Mouse (Mus musculus): ENCODE measurements around the gene Ccdc24. TPM values are rescaled to one million over a fixed set of nuclear protein-coding genes. Genes with fewer than 3 reads are reported as not detected.

The Ccdc24 gene
- polyA plus RNA-seq, 1 experiment from 2014 or later, result 3.3 TPM

DNA sequence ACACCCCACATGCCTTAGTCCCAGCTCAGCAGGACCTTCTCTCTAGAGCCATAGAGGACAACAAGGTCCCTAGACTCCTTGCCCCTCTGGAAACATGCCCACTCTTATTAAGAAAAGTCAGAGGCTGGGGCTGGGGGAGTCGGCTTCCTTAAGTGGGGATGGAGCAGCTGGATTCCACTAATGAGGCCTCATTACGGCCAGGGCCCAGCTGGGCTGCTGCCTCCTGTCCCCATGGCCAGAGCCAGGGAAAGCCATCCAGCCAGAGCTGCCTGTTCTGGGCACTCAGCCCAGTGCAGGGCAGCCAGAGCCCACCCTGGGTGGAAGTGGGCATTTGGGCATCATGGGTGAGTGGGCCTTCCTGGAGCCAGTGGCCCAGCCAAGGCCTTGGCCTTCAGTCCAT lies 25.3 kb downstream of the Ccdc24 start:
- Histone ChIP-seq H3K4me1 (ENCODE audit: control insufficient read depth, insufficient read depth, low read length) (no peaks in the 10 kb centered on the region), H3K27ac (replicated peaks; ENCODE audit: low read depth, low read length) (no peak overlapping the region), H3K9me3 (ENCODE audit: control insufficient read depth, low read length) (no peaks in the 10 kb centered on the region), H3K4me2 (ENCODE audit: low read depth, low read length) (no peak overlapping the region), H3K36me3 (ENCODE audit: control insufficient read depth, insufficient read depth, low read length) (no peaks in the 10 kb centered on the region), H3K4me3 (ENCODE audit: low read depth, low read length) (no peak overlapping the region), H3K27me3 (replicated peaks; ENCODE audit: control insufficient read depth, insufficient read depth, low read length) (no peaks in the 10 kb centered on the region), H3K9ac (ENCODE audit: low read depth, low read length) (no peak overlapping the region)
- WGBS, result 23% methylated on average over 1 of the region's 2 CpGs
- DNase-seq (ENCODE audit: low spot score), result peak; percentile 40
- ATAC-seq (ENCODE audit: low read depth), result no peak

DNA sequence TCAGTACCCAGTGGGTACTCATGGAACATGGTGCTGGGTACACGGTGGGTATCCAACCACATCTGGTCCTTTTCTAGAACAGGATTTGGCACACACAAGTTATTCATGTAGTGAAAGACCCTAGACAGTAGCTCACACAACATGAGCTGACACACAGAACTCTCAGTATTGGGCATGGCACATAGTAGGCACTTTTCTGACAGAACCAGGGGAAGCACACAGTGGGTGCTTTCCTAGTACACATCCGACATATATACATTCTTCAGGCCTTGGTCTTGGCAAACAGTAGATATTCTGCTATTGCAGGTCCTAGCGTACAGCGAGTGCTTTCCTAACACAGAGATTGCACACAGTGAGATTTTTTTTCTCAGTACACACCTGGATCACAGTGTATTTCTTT lies 26.1 kb downstream of the Ccdc24 start:
- H3K9ac ChIP-seq (ENCODE audit: low read depth, low read length), result no peak overlapping the region
- H3K36me3 ChIP-seq (ENCODE audit: control insufficient read depth, insufficient read depth, low read length), result no peaks in the 10 kb centered on the region
- H3K4me1 ChIP-seq (ENCODE audit: control insufficient read depth, insufficient read depth, low read length), result no peaks in the 10 kb centered on the region
- no peak overlapping the region for H3K4me3 ChIP-seq (ENCODE audit: low read depth, low read length)
- no peak overlapping the region for H3K4me2 ChIP-seq (ENCODE audit: low read depth, low read length)
- ATAC-seq (ENCODE audit: low read depth) (no peak), DNase-seq (ENCODE audit: low spot score) (no peak)
- no peak overlapping the region for H3K27ac ChIP-seq (replicated peaks; ENCODE audit: low read depth, low read length)
- no peaks in the 10 kb centered on the region for H3K9me3 ChIP-seq (ENCODE audit: control insufficient read depth, low read length)
- H3K27me3 ChIP-seq (replicated peaks; ENCODE audit: control insufficient read depth, insufficient read depth, low read length), result no peaks in the 10 kb centered on the region
- WGBS, result 93% methylated on average over 4 of the region's 4 CpGs

DNA sequence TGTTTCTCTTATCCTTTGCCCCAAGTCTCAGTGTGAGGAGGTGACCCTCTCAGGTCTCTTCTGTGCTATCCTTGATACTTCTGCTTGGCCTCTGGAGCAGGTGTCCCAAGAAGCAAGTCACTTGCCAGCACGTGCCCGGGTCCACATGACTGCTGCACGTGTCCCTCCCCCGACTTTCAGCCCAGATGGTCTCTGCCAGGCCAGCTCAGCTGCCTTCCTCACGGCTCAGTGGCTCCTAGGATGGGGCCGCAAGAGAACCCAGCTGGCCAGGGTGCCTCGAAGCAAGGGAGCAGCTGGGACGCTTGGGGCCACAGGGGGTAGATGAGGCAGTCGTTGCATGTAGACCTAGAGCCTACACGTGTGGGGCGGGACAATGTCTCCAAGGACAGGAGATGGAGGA lies 27.0 kb downstream of the Ccdc24 start:
- no peak overlapping the region for H3K4me3 ChIP-seq (ENCODE audit: low read depth, low read length)
- ATAC-seq (ENCODE audit: low read depth) (no peak; the same call in 1 of the 2 replicates), DNase-seq (ENCODE audit: low spot score) (no peak)
- 83% methylated on average over 10 of the region's 11 CpGs for WGBS
- no peak overlapping the region for H3K9ac ChIP-seq (ENCODE audit: low read depth, low read length)
- H3K4me2 ChIP-seq (ENCODE audit: low read depth, low read length), result no peak overlapping the region
- H3K27ac ChIP-seq (replicated peaks; ENCODE audit: low read depth, low read length), result no peak overlapping the region
- H3K9me3 ChIP-seq (ENCODE audit: control insufficient read depth, low read length), result no peaks in the 10 kb centered on the region
- no peaks in the 10 kb centered on the region for H3K36me3 ChIP-seq (ENCODE audit: control insufficient read depth, insufficient read depth, low read length)
- no peaks in the 10 kb centered on the region for H3K4me1 ChIP-seq (ENCODE audit: control insufficient read depth, insufficient read depth, low read length)
- H3K27me3 ChIP-seq (replicated peaks; ENCODE audit: control insufficient read depth, insufficient read depth, low read length), result no peaks in the 10 kb centered on the region

DNA sequence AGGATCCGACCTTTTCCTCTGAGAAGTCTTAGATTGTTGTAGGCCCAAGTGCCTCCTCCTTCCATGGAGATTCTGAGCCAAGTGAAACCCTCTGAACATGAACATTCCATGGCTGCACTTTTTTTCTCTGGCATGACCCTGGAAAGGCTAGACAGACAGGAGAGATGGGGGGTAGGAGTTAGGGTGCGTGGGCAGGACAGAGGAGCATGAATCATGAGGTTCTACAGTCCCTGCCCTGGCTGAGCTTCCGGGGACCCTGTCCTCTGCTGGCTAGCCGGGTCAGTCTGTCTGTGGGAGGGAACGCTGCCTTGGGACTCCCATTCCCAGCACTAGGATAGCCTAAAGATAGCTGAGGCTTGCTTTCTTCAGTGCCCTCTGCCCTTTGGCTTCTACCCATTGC lies 27.9 kb downstream of the Ccdc24 start:
- DNase-seq (ENCODE audit: low spot score) (no peak), ATAC-seq (ENCODE audit: low read depth) (no peak)
- Histone ChIP-seq H3K9ac (ENCODE audit: low read depth, low read length) (no peak overlapping the region), H3K27me3 (replicated peaks; ENCODE audit: control insufficient read depth, insufficient read depth, low read length) (no peaks in the 10 kb centered on the region), H3K9me3 (ENCODE audit: control insufficient read depth, low read length) (no peaks in the 10 kb centered on the region), H3K4me2 (ENCODE audit: low read depth, low read length) (no peak overlapping the region), H3K4me3 (ENCODE audit: low read depth, low read length) (no peak overlapping the region), H3K36me3 (ENCODE audit: control insufficient read depth, insufficient read depth, low read length) (no peaks in the 10 kb centered on the region), H3K4me1 (ENCODE audit: control insufficient read depth, insufficient read depth, low read length) (no peaks in the 10 kb centered on the region), H3K27ac (replicated peaks; ENCODE audit: low read depth, low read length) (no peak overlapping the region)
- WGBS, result 91% methylated on average over 5 of the region's 5 CpGs

DNA sequence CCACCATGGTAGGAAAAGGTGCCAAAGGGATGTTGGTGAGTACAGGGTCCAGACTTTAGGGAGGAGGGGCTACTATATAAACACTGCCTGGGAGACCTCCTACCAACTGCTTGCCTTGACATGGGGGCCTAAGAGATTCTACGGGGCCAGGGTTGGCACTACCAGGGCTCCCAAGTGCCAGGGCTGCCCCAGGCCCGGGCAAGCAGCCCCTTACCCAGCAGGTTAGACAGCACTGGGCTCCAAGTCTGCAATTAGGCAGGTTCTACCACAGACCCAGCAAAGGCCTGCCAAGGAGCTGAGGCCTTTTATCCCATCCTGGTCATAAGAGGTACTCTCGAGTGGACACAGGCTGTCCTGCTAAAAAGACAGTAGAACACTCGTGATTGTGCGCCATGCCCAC lies 29.3 kb downstream of the Ccdc24 start:
- H3K4me3 ChIP-seq (ENCODE audit: low read depth, low read length), result no peak overlapping the region
- H3K27me3 ChIP-seq (replicated peaks; ENCODE audit: control insufficient read depth, insufficient read depth, low read length), result no peaks in the 10 kb centered on the region
- H3K4me1 ChIP-seq (ENCODE audit: control insufficient read depth, insufficient read depth, low read length), result no peaks in the 10 kb centered on the region
- H3K27ac ChIP-seq (replicated peaks; ENCODE audit: low read depth, low read length), result no peak overlapping the region
- H3K9me3 ChIP-seq (ENCODE audit: control insufficient read depth, low read length), result no peaks in the 10 kb centered on the region
- ATAC-seq (ENCODE audit: low read depth) (no peak), DNase-seq (ENCODE audit: low spot score) (no peak)
- no peak overlapping the region for H3K9ac ChIP-seq (ENCODE audit: low read depth, low read length)
- H3K36me3 ChIP-seq (ENCODE audit: control insufficient read depth, insufficient read depth, low read length), result no peaks in the 10 kb centered on the region
- 93% methylated on average over 5 of the region's 5 CpGs for WGBS
- no peak overlapping the region for H3K4me2 ChIP-seq (ENCODE audit: low read depth, low read length)

DNA sequence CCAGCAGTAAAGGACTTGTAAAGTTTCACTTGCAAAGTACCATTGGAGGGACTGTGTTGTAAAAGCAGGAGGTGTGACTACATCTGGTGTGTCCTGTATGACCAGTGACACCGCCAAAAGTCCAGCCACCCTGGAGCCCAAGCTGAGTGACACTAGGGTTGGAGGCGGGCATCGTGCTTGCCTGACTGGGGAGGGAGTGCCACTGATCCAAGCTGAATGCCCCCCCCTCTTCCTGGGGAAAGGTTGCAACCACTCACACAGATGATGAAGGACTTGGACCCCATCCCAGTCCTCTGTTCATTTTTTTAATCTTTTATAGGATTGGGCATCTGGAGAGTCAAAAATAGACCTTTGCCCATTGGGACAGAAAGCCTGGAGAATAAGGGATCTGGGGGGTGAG lies 30.8 kb downstream of the Ccdc24 start:
- H3K4me1 ChIP-seq (ENCODE audit: control insufficient read depth, insufficient read depth, low read length), result peaks cover 4% of the 10 kb centered on the region; the same call in 1 of the 2 replicates
- no peak overlapping the region for H3K9ac ChIP-seq (ENCODE audit: low read depth, low read length)
- no peaks in the 10 kb centered on the region for H3K27me3 ChIP-seq (replicated peaks; ENCODE audit: control insufficient read depth, insufficient read depth, low read length)
- no peak overlapping the region for H3K27ac ChIP-seq (replicated peaks; ENCODE audit: low read depth, low read length)
- H3K4me3 ChIP-seq (ENCODE audit: low read depth, low read length), result no peak overlapping the region
- no peak for DNase-seq (ENCODE audit: low spot score)
- H3K36me3 ChIP-seq (ENCODE audit: control insufficient read depth, insufficient read depth, low read length), result no peaks in the 10 kb centered on the region
- no peaks in the 10 kb centered on the region for H3K9me3 ChIP-seq (ENCODE audit: control insufficient read depth, low read length)
- H3K4me2 ChIP-seq (ENCODE audit: low read depth, low read length), result no peak overlapping the region
- no peak for ATAC-seq (ENCODE audit: low read depth)
- 79% methylated on average over 3 of the region's 3 CpGs for WGBS

DNA sequence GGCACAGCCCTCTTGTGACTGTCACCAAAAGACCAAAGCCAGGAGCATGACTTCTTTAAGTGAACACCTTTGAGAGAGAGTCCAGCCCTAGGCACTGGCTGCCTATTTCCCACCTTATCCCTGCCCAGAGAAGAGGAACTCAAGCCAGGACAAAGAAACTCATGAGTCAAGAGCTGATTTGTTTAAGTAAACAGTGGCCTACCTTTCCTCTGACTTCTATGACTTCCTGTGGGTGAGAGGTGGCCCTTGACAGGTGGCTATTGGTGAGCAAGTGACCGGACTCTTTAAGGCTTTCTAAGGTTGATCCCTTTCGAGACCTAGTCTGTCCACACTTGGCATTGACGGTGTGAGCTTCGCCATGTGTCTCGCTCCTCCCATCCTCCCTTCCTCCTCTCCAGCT lies 31.5 kb downstream of the Ccdc24 start:
- H3K9ac ChIP-seq (ENCODE audit: low read depth, low read length), result no peak overlapping the region
- DNase-seq (ENCODE audit: low spot score), result no peak
- H3K4me1 ChIP-seq (ENCODE audit: control insufficient read depth, insufficient read depth, low read length), result peaks cover 5% of the 10 kb centered on the region; the same call in 1 of the 2 replicates

DNA sequence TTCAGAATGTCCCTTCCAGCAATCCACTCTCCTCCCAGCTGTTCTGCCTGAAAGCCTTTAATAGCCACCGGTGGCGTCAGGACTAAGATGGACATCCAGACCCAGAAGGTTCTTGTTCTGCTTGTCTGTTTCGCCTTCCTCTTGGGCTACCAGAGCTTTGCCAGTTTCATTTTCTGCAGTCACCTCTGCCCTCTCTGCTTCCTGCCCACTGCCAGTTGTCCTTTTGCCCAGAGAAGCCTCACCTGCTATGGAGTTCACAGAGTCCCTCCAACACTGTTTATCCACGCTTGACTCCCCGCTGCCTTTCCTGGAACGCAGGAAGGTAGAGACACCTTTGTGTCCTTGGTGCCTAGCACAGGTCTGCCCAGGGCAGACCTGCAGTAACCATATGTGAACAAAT lies 33.0 kb downstream of the Ccdc24 start:
- Histone ChIP-seq H3K27me3 (replicated peaks; ENCODE audit: control insufficient read depth, insufficient read depth, low read length) (no peaks in the 10 kb centered on the region), H3K27ac (replicated peaks; ENCODE audit: low read depth, low read length) (no peak overlapping the region), H3K4me2 (ENCODE audit: low read depth, low read length) (no peak overlapping the region), H3K4me3 (ENCODE audit: low read depth, low read length) (no peak overlapping the region), H3K4me1 (ENCODE audit: control insufficient read depth, insufficient read depth, low read length) (peaks cover 5% of the 10 kb centered on the region; the same call in 1 of the 2 replicates), H3K9me3 (ENCODE audit: control insufficient read depth, low read length) (no peaks in the 10 kb centered on the region), H3K9ac (ENCODE audit: low read depth, low read length) (no peak overlapping the region), H3K36me3 (ENCODE audit: control insufficient read depth, insufficient read depth, low read length) (no peaks in the 10 kb centered on the region)
- DNase-seq (ENCODE audit: low spot score) (no peak), ATAC-seq (ENCODE audit: low read depth) (no peak)
- WGBS, result 75% methylated on average over 6 of the region's 6 CpGs

More for the DNA sequence above, 31.5 kb downstream of the Ccdc24 start:
- H3K36me3 ChIP-seq (ENCODE audit: control insufficient read depth, insufficient read depth, low read length), result no peaks in the 10 kb centered on the region
- 94% methylated on average over 5 of the region's 5 CpGs for WGBS
- H3K9me3 ChIP-seq (ENCODE audit: control insufficient read depth, low read length), result no peaks in the 10 kb centered on the region
- no peaks in the 10 kb centered on the region for H3K27me3 ChIP-seq (replicated peaks; ENCODE audit: control insufficient read depth, insufficient read depth, low read length)
- H3K4me2 ChIP-seq (ENCODE audit: low read depth, low read length), result no peak overlapping the region
- ATAC-seq (ENCODE audit: low read depth), result no peak
- no peak overlapping the region for H3K27ac ChIP-seq (replicated peaks; ENCODE audit: low read depth, low read length)
- H3K4me3 ChIP-seq (ENCODE audit: low read depth, low read length), result no peak overlapping the region

DNA sequence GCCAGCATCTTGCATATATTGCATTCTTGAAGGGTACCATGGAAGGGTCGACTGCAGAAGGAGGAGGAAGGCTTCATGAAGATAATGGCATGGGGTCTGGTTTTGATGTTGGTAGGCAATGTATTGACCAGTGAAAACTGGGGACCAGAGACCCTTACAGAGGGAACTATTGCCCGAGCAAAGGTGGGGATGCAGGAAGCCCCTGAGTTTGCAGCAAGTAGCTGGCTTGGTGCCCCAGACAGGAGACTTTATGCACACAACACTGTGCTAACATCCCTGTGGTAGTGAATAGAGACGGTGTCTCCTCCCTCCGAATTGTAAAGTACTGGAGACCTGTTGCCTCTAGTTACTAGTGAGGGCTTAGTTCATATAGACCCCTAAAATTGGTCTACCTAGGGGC lies 35.1 kb downstream of the Ccdc24 start:
- Histone ChIP-seq H3K27ac (replicated peaks; ENCODE audit: low read depth, low read length) (no peak overlapping the region), H3K9me3 (ENCODE audit: control insufficient read depth, low read length) (no peaks in the 10 kb centered on the region), H3K36me3 (ENCODE audit: control insufficient read depth, insufficient read depth, low read length) (no peaks in the 10 kb centered on the region), H3K4me3 (ENCODE audit: low read depth, low read length) (no peak overlapping the region), H3K9ac (ENCODE audit: low read depth, low read length) (no peak overlapping the region), H3K4me2 (ENCODE audit: low read depth, low read length) (no peak overlapping the region), H3K27me3 (replicated peaks; ENCODE audit: control insufficient read depth, insufficient read depth, low read length) (no peaks in the 10 kb centered on the region), H3K4me1 (ENCODE audit: control insufficient read depth, insufficient read depth, low read length) (peaks cover 5% of the 10 kb centered on the region; the same call in 1 of the 2 replicates)
- ATAC-seq (ENCODE audit: low read depth) (no peak), DNase-seq (ENCODE audit: low spot score) (no peak)
- 68% methylated on average over 4 of the region's 4 CpGs for WGBS
